ENCODE assay signal across 25 mouse cellular contexts in the genomic region with DNA sequence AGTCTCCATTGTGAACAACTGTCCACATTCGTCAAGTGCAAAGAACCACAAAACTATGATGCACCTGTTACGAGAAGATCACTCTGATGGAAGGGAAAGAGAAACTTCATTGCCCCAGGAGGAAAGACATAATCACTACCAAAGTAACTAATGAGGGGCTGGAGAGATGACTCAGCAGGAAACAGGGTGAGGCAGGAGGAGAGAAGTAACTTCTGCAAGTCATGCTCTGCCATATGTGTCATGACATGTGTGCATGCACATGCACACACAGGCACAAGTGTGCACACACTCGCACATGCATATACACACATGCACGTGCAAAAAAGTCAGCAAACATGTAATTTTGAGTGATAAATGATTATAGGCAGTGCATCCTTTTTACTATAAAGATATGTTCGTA. TPM values are rescaled to one million over a fixed set of nuclear protein-coding genes. Genes with fewer than 3 reads are reported as not detected.
DNase-seq lines count a peak whose midpoint lies in the region; ATAC-seq and TF ChIP-seq lines count a peak whose summit lies in the region.
"Had no signal": no experiment of that assay in that cellular context is flagged by ENCODE, and none has a peak within 500 bp of the region (broad histone marks: within the 10 kb centered on the region; RNA-seq: fewer than 3 reads in every experiment).

No protein-coding gene starts in this region.

- peaks cover 4% of the 10 kb centered on the region in 2 experiments; a peak in 3 of 4 replicates for H3K4me1 ChIP-seq in CH12.LX (ENCODE audit: control insufficient read depth in 1 of 2, insufficient read depth in 2 of 2)
- peaks cover 6% of the 10 kb centered on the region for H3K4me1 ChIP-seq in megakaryocyte, embryonic 14.5 days
- H3K4me1 ChIP-seq in intestine, postnatal 0 days (replicated peaks; ENCODE audit: control insufficient read depth, insufficient read depth, low read length), result no peaks in the 10 kb centered on the region
- H3K4me1 ChIP-seq: embryonic facial prominence, embryonic 12.5 days; forebrain, embryonic 13.5 days; heart, embryonic 13.5 days; hindbrain, embryonic 12.5 days had no signal

- H3K4me3 ChIP-seq in CH12.LX (replicated peaks in 1 of 3; ENCODE audit: low read depth in 2 of 3, low read length in 2 of 3, poor library complexity in 1 of 3), result no peak overlapping the region
- H3K4me3 ChIP-seq in megakaryocyte, embryonic 14.5 days (replicated peaks), result peak overlapping the region; percentile 54
- no peak overlapping the region for H3K4me3 ChIP-seq in intestine, postnatal 0 days (ENCODE audit: low read depth, low read length)
- H3K4me3 ChIP-seq: embryonic facial prominence, embryonic 12.5 days; forebrain, embryonic 13.5 days; heart, embryonic 13.5 days; hindbrain, embryonic 12.5 days had no signal

- in situ Hi-C loops in CH12.LX (cut with MboI; ENCODE audit: low pct_ligation_motif_present, low pct_unique_long_range_greater_than_20kb, low sequenced_read_pairs), result no loop called here

- WGBS in intestine, postnatal 0 days, result 80% methylated on average over 5 of the region's 5 CpGs

- intact Hi-C loops in left cerebral cortex, postnatal 36 days (cut with DNase I), result no loop called here

- no peak overlapping the region for H3K27ac ChIP-seq in CH12.LX (ENCODE audit: insufficient read depth, low read depth)
- H3K27ac ChIP-seq in intestine, postnatal 0 days (ENCODE audit: low read depth, low read length), result no peak overlapping the region
- H3K27ac ChIP-seq: embryonic facial prominence, embryonic 12.5 days; forebrain, embryonic 13.5 days; heart, embryonic 13.5 days; hindbrain, embryonic 12.5 days had no signal

- H3K36me3 ChIP-seq in CH12.LX (replicated peaks in 1 of 2; ENCODE audit: control insufficient read depth in 1 of 2, insufficient read depth in 1 of 2, low read length in 1 of 2), result no peaks in the 10 kb centered on the region
- no peaks in the 10 kb centered on the region for H3K36me3 ChIP-seq in megakaryocyte, embryonic 14.5 days (replicated peaks; ENCODE audit: low read length)
- H3K36me3 ChIP-seq in intestine, postnatal 0 days (ENCODE audit: control insufficient read depth, insufficient read depth), result no peaks in the 10 kb centered on the region
- H3K36me3 ChIP-seq: embryonic facial prominence, embryonic 12.5 days; heart, embryonic 13.5 days; hindbrain, embryonic 12.5 days had no signal

- TF ChIP-seq RAD21 in CH12.LX (IDR thresholded peaks at IDR 0.05; ENCODE audit: low read depth, low read length), result no peak

- DNase-seq in 416B (ENCODE audit: low read depth) (peak; percentile 38), CH12.LX (ENCODE audit: extremely low read depth) (peak; percentile 36)
- DNase-seq in kidney, adult 9 months, result no peak
- DNase-seq in left cerebral cortex, postnatal 36 days (ENCODE audit: low spot score in 2 of 2), result no peak
- DNase-seq in adrenal gland, postnatal 36 days, result no peak
- DNase-seq: adrenal gland, adult 2 months; adrenal gland, postnatal 25 days; cerebellum, adult 11 months; cerebellum, adult 8-10 months; cerebellum, postnatal 14 days; forebrain, postnatal 0 days; gastrocnemius, postnatal 14 days; heart, postnatal 36 days had no signal

- TF ChIP-seq POLR2A in CH12.LX (IDR thresholded peaks at IDR 0.05; ENCODE audit: low read depth, low read length), result no peak

- TF ChIP-seq EP300 in CH12.LX (IDR thresholded peaks at IDR 0.05; ENCODE audit: low read length), result no peak

- TF ChIP-seq CTCF in CH12.LX (conservative IDR thresholded peaks at IDR 0.05 in 1 of 2, IDR thresholded peaks at IDR 0.05 in 1 of 2; ENCODE audit: low read depth in 2 of 2, low read length in 2 of 2), result no peak
- TF ChIP-seq CTCF in intestine, postnatal 0 days (IDR thresholded peaks at IDR 0.05; ENCODE audit: low read depth), result no peak

- no peaks in the 10 kb centered on the region for H3K9me3 ChIP-seq in CH12.LX (replicated peaks; ENCODE audit: low read length)
- H3K9me3 ChIP-seq in megakaryocyte, embryonic 14.5 days, result peaks cover 4% of the 10 kb centered on the region; the same call in 1 of the 2 replicates
- no peaks in the 10 kb centered on the region for H3K9me3 ChIP-seq in intestine, postnatal 0 days (ENCODE audit: control insufficient read depth)
- H3K9me3 ChIP-seq: embryonic facial prominence, embryonic 12.5 days; forebrain, embryonic 13.5 days; heart, embryonic 13.5 days; hindbrain, embryonic 12.5 days had no signal

- H3K79me2 ChIP-seq in CH12.LX (replicated peaks; ENCODE audit: control insufficient read depth, extremely low read depth, insufficient read depth, poor library complexity, severe bottlenecking), result no peaks in the 10 kb centered on the region

- H3K4me2 ChIP-seq in CH12.LX (ENCODE audit: insufficient read depth, low read depth, poor library complexity, severe bottlenecking), result no peak overlapping the region
- no peak overlapping the region for H3K4me2 ChIP-seq in intestine, postnatal 0 days (replicated peaks; ENCODE audit: low read depth)
- H3K4me2 ChIP-seq: embryonic facial prominence, embryonic 12.5 days; forebrain, embryonic 13.5 days; heart, embryonic 13.5 days; hindbrain, embryonic 12.5 days had no signal

- no peak overlapping the region for H3K9ac ChIP-seq in CH12.LX (ENCODE audit: insufficient read depth, low read depth)
- no peak overlapping the region for H3K9ac ChIP-seq in intestine, postnatal 0 days (ENCODE audit: low read depth, low read length)
- H3K9ac ChIP-seq: embryonic facial prominence, embryonic 12.5 days; forebrain, embryonic 13.5 days; forebrain, postnatal 0 days; heart, embryonic 13.5 days; hindbrain, embryonic 12.5 days had no signal

- dilution Hi-C loops in CH12.LX (cut with MboI; ENCODE audit: extremely low pct_ligation_motif_present, extremely low pct_unique_long_range_greater_than_20kb, low sequenced_read_pairs), result no loop called here

- peak; percentile 56; the same call in 1 of the 2 replicates for ATAC-seq in erythroblast, adult 5-6 weeks (replicated peaks; ENCODE audit: low FRiP score, poor library complexity, severe bottlenecking)
- ATAC-seq in intestine, postnatal 0 days, result no peak
- ATAC-seq: activated CD4-positive, CD25-positive, alpha-beta regulatory T cell, adult 4 months; CD4-positive, CD25-positive, alpha-beta regulatory T cell, adult 4 months; forebrain, embryonic 13.5 days; forebrain, postnatal 0 days; hindbrain, embryonic 16.5 days; inflammation-experienced regulatory T-cells, adult 6 months; Patski had no signal

- H3K27me3 ChIP-seq in CH12.LX (replicated peaks), result no peaks in the 10 kb centered on the region
- H3K27me3 ChIP-seq in megakaryocyte, embryonic 14.5 days (replicated peaks), result no peaks in the 10 kb centered on the region
- no peaks in the 10 kb centered on the region for H3K27me3 ChIP-seq in intestine, postnatal 0 days (replicated peaks; ENCODE audit: control insufficient read depth, insufficient read depth, low read length)
- H3K27me3 ChIP-seq: embryonic facial prominence, embryonic 12.5 days; forebrain, embryonic 13.5 days; hindbrain, embryonic 12.5 days had no signal

TF ChIP-seq in CH12.LX, 34 proteins besides CTCF, POLR2A, EP300 and RAD21:
- TF ChIP-seq ETS1 (conservative IDR thresholded peaks at IDR 0.05; ENCODE audit: low read depth, low read length) (no peak), MAFK (IDR thresholded peaks at IDR 0.05; ENCODE audit: insufficient replicate concordance, low read length) (0 out of 2 replicates have a peak, but pooled peaks have one; percentile 48), BHLHE40 (IDR thresholded peaks at IDR 0.05; ENCODE audit: low read depth, low read length) (peak; percentile 70)

RNA-seq across cellular contexts. Expression of a gene that starts 54.9 kb away (rescaled TPM):
- total RNA-seq in CH12.LX (2012; rRNA removed), result 19.5 and 23.8 TPM in 2 replicates
- 49.5 and 50.0 TPM in 2 replicates for total RNA-seq in CH12.LX (2014; rRNA removed)
- 15.0 and 19.1 TPM in 2 replicates for polyA plus RNA-seq in CH12.LX (2012; ENCODE audit: insufficient read length, low read depth)
- 19.2 and 32.8 TPM in 2 replicates for total RNA-seq in erythroblast, adult 5-6 weeks (2015; ENCODE audit: low replicate concordance)
- total RNA-seq in erythroblast, adult 5-6 weeks (2017; ENCODE audit: low replicate concordance), result 31.1 and 42.8 TPM in 2 replicates
- polyA plus RNA-seq in megakaryocyte, embryonic 14.5 days (2012; ENCODE audit: insufficient read depth, low replicate concordance), result 6.0 and 7.4 TPM in 2 replicates
- total RNA-seq in left cerebral cortex, postnatal 36 days (2021), result 10 to 100 TPM; 19.1 to 22.4 TPM
- polyA plus RNA-seq in intestine, postnatal 0 days (2015; fragmentation: Nextera tagmentation; extraction: Ambion mirVana), result 19.2 and 19.3 TPM in 2 replicates
- 10 to 100 TPM; 25.5 to 27.5 TPM for total RNA-seq in adrenal gland, postnatal 36 days (2021)

Comparison
In these comparisons a context has a peak if more than half of its experiments do, and no peak if none do; other contexts are left out.
1. DNase-seq: peak in 416B (single experiment) and CH12.LX (single experiment); none in kidney, adult 9 months (single experiment), left cerebral cortex, postnatal 36 days (0 of 2) and adrenal gland, postnatal 36 days (0 of 2).